In genomic region chr10:30802033-30802432, GRCm38 (mm10) we compare ENCODE assay signal across 7 mouse cellular contexts. TPM values are rescaled to one million over a fixed set of nuclear protein-coding genes. Genes with fewer than 3 reads are reported as not detected.
A peak's percentile ranks its signal among the peaks of the same experiment; 100 is the strongest.
DNase-seq lines count a peak whose midpoint lies in the region; ATAC-seq lines count a peak whose summit lies in the region.

No protein-coding gene starts in this region.

- H3K36me3 ChIP-seq in erythroblast, embryonic 14.5 days (ENCODE audit: control insufficient read depth), result peaks cover 37% of the 10 kb centered on the region
- no peaks in the 10 kb centered on the region for H3K36me3 ChIP-seq in kidney, embryonic 15.5 days
- H3K36me3 ChIP-seq in midbrain, embryonic 12.5 days, result no peaks in the 10 kb centered on the region
- H3K36me3 ChIP-seq in stomach, embryonic 16.5 days (ENCODE audit: control insufficient read depth, insufficient read depth, low read length), result no peaks in the 10 kb centered on the region

- peak; percentile 30 for DNase-seq in right cerebral cortex, adult 18-20 months
- DNase-seq in right cerebral cortex, postnatal 25 days, result no peak
- peak; percentile 89 for DNase-seq in brain, adult 2 months (ENCODE audit: low read depth, low spot score)

- peaks cover 10% of the 10 kb centered on the region for H3K27me3 ChIP-seq in erythroblast, embryonic 14.5 days (ENCODE audit: control insufficient read depth)
- no peaks in the 10 kb centered on the region for H3K27me3 ChIP-seq in kidney, embryonic 15.5 days
- H3K27me3 ChIP-seq in midbrain, embryonic 12.5 days, result no peaks in the 10 kb centered on the region
- no peaks in the 10 kb centered on the region for H3K27me3 ChIP-seq in stomach, embryonic 16.5 days (ENCODE audit: control insufficient read depth, insufficient read depth, low read length)

- H3K4me1 ChIP-seq in erythroblast, embryonic 14.5 days (ENCODE audit: control insufficient read depth), result peaks cover 52% of the 10 kb centered on the region
- peaks cover 14% of the 10 kb centered on the region for H3K4me1 ChIP-seq in kidney, embryonic 15.5 days
- H3K4me1 ChIP-seq in midbrain, embryonic 12.5 days, result peaks cover 7% of the 10 kb centered on the region; the same call in 1 of the 2 replicates
- 0 out of 2 replicates have a peak, but pooled peaks cover 5% of the 10 kb centered on the region for H3K4me1 ChIP-seq in stomach, embryonic 16.5 days (ENCODE audit: control insufficient read depth, insufficient read depth, low read length)

- H3K9ac ChIP-seq in kidney, embryonic 15.5 days, result peak overlapping the region; percentile 74
- peak overlapping the region; percentile 84 for H3K9ac ChIP-seq in midbrain, embryonic 12.5 days (replicated peaks)
- H3K9ac ChIP-seq in stomach, embryonic 16.5 days (ENCODE audit: low read length), result peak overlapping the region; percentile 92

- no peak for ATAC-seq in kidney, embryonic 15.5 days (replicated peaks; ENCODE audit: low FRiP score)
- no peak for ATAC-seq in midbrain, embryonic 12.5 days (ENCODE audit: low FRiP score, low read depth)
- no peak for ATAC-seq in stomach, embryonic 16.5 days (ENCODE audit: insufficient read depth, low FRiP score)

- peaks cover 3% of the 10 kb centered on the region for H3K9me3 ChIP-seq in erythroblast, embryonic 14.5 days (ENCODE audit: control insufficient read depth, low read length)
- H3K9me3 ChIP-seq in kidney, embryonic 15.5 days (replicated peaks), result no peaks in the 10 kb centered on the region
- H3K9me3 ChIP-seq in midbrain, embryonic 12.5 days, result no peaks in the 10 kb centered on the region
- no peaks in the 10 kb centered on the region for H3K9me3 ChIP-seq in stomach, embryonic 16.5 days (replicated peaks; ENCODE audit: control insufficient read depth, low read length)

- WGBS in kidney, embryonic 15.5 days, result 7% methylated on average over 8 of the region's 8 CpGs
- 7% methylated on average over 8 of the region's 8 CpGs for WGBS in midbrain, embryonic 12.5 days
- 9% methylated on average over 8 of the region's 8 CpGs for WGBS in stomach, embryonic 16.5 days

- peak overlapping the region; percentile 69 for H3K4me2 ChIP-seq in kidney, embryonic 15.5 days
- H3K4me2 ChIP-seq in midbrain, embryonic 12.5 days (replicated peaks), result peak overlapping the region; percentile 55
- H3K4me2 ChIP-seq in stomach, embryonic 16.5 days (ENCODE audit: low read depth, low read length), result peak overlapping the region; percentile 71

- peak overlapping the region; percentile 97; the same call in 1 of the 2 replicates for H3K27ac ChIP-seq in kidney, embryonic 15.5 days
- peak overlapping the region; percentile 91 for H3K27ac ChIP-seq in midbrain, embryonic 12.5 days (replicated peaks)
- H3K27ac ChIP-seq in stomach, embryonic 16.5 days (ENCODE audit: low read length), result peak overlapping the region; percentile 95

- H3K4me3 ChIP-seq in erythroblast, embryonic 14.5 days (replicated peaks), result peak overlapping the region; percentile 78
- peak overlapping the region; percentile 76 for H3K4me3 ChIP-seq in kidney, embryonic 15.5 days (replicated peaks)
- peak overlapping the region; percentile 81 for H3K4me3 ChIP-seq in midbrain, embryonic 12.5 days
- peak overlapping the region; percentile 78 for H3K4me3 ChIP-seq in stomach, embryonic 16.5 days (replicated peaks; ENCODE audit: low read length)

RNA-seq across cellular contexts. Expression of gene Ncoa7, which starts 1.1 kb away (rescaled TPM):
- polyA plus RNA-seq in erythroblast, embryonic 14.5 days (2012), result 2.8 and 4.3 TPM in 2 replicates
- 16.3 and 16.6 TPM in 2 replicates for polyA plus RNA-seq in kidney, embryonic 15.5 days (2015; fragmentation: Nextera tagmentation; extraction: Ambion mirVana)
- 7.4 and 8.0 TPM in 2 replicates for polyA plus RNA-seq in midbrain, embryonic 12.5 days (2016; fragmentation: Nextera tagmentation; extraction: Ambion mirVana)
- 9.6 and 11.9 TPM in 2 replicates for polyA plus RNA-seq in stomach, embryonic 16.5 days (2015; fragmentation: Nextera tagmentation; extraction: Ambion mirVana)

RNA-seq across cellular contexts. Expression of gene Hey2, which starts 40.6 kb away (rescaled TPM):
- 0.07 and 0.10 TPM in 2 replicates for polyA plus RNA-seq in erythroblast, embryonic 14.5 days (2012)
- 5.3 and 6.6 TPM in 2 replicates for polyA plus RNA-seq in kidney, embryonic 15.5 days (2015; fragmentation: Nextera tagmentation; extraction: Ambion mirVana)
- 3.7 and 4.6 TPM in 2 replicates for polyA plus RNA-seq in midbrain, embryonic 12.5 days (2016; fragmentation: Nextera tagmentation; extraction: Ambion mirVana)
- 4.7 and 5.6 TPM in 2 replicates for polyA plus RNA-seq in stomach, embryonic 16.5 days (2015; fragmentation: Nextera tagmentation; extraction: Ambion mirVana)
